Mouse (Mus musculus) CH12.LX (cell line): ENCODE measurements around the gene Inpp5a.

Experiments used
- CTCF ChIP-seq, 2 experiments: IDR thresholded peaks in 1 of 2; conservative IDR thresholded peaks in 1 of 2; 2 replicates each; pipeline ENCODE4 v1.5.1; 2011 to 2012; ENCODE audit warnings: low read depth in 2 of 2, low read length in 2 of 2, improper control_type of control experiment in 1 of 2, inconsistent platforms in 1 of 2, mild to moderate bottlenecking in 1 of 2, moderate library complexity in 1 of 2
- ETS1 ChIP-seq: conservative IDR thresholded peaks from 2 replicates; pipeline ENCODE4 v1.6.1; 2012; ENCODE audit warnings: low read depth, mild to moderate bottlenecking, inconsistent platforms, low read length, improper control_type of control experiment, moderate library complexity
- JUND ChIP-seq: conservative IDR thresholded peaks from 2 replicates; pipeline ENCODE4 v1.6.1; 2011; ENCODE audit warnings: low read depth, low read length, improper control_type of control experiment
- MAX ChIP-seq: IDR thresholded peaks from 2 replicates; pipeline ENCODE4 v1.6.1; 2011; ENCODE audit warnings: low read length, improper control_type of control experiment
- MAZ ChIP-seq: IDR thresholded peaks from 2 replicates; pipeline ENCODE4 v1.6.1; 2012; ENCODE audit warnings: low read depth, mild to moderate bottlenecking, inconsistent platforms, low read length, improper control_type of control experiment, moderate library complexity
- MXI1 ChIP-seq: IDR thresholded peaks from 2 replicates; pipeline ENCODE4 v1.6.1; 2011; ENCODE audit warnings: mild to moderate bottlenecking, low read depth, low read length, improper control_type of control experiment
- NRF1 ChIP-seq: IDR thresholded peaks from 2 replicates; pipeline ENCODE4 v1.6.1; 2014; ENCODE audit warnings: low read depth, mild to moderate bottlenecking, inconsistent platforms, low read length, improper control_type of control experiment, moderate library complexity
- POLR2A ChIP-seq: IDR thresholded peaks from 2 replicates; pipeline ENCODE4 v1.6.1; 2011; ENCODE audit warnings: low read depth, mild to moderate bottlenecking, improper control_type of control experiment, low read length
- SIN3A ChIP-seq: IDR thresholded peaks from 2 replicates; pipeline ENCODE4 v1.6.1; 2012; ENCODE audit warnings: low read length, improper control_type of control experiment, inconsistent platforms
- USF1 ChIP-seq: IDR thresholded peaks from 2 replicates; pipeline ENCODE4 v1.6.1; 2014; ENCODE audit warnings: low read depth, mild to moderate bottlenecking, inconsistent platforms, low read length, improper control_type of control experiment
- ZC3H11A ChIP-seq: IDR thresholded peaks from 2 replicates; pipeline ENCODE4 v1.6.1; 2012; ENCODE audit warnings: low read depth, mild to moderate bottlenecking, inconsistent platforms, low read length, improper control_type of control experiment
- ZKSCAN1 ChIP-seq: IDR thresholded peaks from 2 replicates; pipeline ENCODE4 v1.6.1; 2012; ENCODE audit warnings: low read depth, inconsistent platforms, low read length, improper control_type of control experiment, borderline replicate concordance
- ZNF384 ChIP-seq: IDR thresholded peaks from 2 replicates; pipeline ENCODE4 v1.6.1; 2012; ENCODE audit warnings: low read depth, low read length, improper control_type of control experiment, inconsistent platforms

DNA sequence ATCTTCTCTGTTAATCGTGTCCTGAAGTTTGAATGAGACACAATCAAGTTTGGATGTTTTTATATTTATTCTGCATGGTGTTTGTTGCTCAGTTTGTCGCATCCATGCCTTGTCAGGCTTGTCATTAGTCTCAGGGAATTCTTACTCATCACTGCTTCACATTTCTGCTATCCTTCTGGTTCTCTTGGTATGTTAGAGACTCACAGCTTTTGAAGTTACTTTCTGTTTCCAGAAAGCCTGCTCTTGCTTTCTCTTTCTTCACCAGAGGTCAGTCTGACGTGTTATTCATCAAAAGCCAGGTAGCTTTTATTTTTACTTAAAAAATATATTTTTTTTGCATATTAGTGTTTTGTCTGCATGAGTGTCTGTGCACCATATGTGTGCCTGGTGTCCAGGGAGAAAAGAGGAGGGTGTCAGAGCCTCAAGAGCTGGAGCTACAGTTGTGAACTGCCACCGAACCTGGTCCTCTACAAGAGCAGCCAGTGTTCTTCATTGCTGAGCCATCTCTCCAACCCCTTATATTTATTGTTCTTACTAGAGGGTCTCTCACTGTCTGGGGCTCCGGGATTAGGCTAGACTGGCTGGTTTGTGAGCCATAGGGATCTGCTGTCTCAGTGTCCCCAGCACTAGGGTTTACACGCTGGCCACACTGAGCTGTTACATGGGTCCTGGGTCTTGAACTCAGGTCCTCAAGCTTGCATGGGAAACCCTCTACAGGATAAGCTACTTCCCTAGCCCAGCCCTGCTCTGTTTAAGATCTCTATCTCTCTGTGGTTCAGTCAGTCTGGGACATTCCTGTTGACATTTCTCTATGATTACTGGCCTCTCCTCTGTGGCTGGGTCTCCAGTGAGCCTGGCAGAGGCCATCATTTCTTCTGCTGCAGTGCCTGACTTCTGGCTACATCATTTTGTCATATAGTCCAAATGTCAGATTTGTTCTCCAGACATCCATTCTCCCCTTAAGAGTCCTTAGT is 51.3 kb downstream of the Inpp5a start:
- TF ChIP-seq USF1 (no peak), CTCF (conservative IDR thresholded peaks at IDR 0.05 in 1 of 2, IDR thresholded peaks at IDR 0.05 in 1 of 2; ENCODE audit: low read depth in 2 of 2, low read length in 2 of 2) (no peak), MAZ (no peak), POLR2A (no peak), ZNF384 (no peak), ZKSCAN1 (no peak), MXI1 (no peak), ETS1 (no peak), SIN3A (no peak), JUND (no peak), NRF1 (no peak), ZC3H11A (no peak), MAX (no peak)
